Mouse (Mus musculus) midbrain, embryonic 14.5 days (tissue): ENCODE data around the gene Gtpbp8. TPM values are rescaled to one million over a fixed set of nuclear protein-coding genes. Genes with fewer than 3 reads are reported as not detected.

Experiments
- ATAC-seq: fragments of 200-750 bp; cut with Nextera tagmentation; 2 replicates; pipeline ENCODE4 v1.8.0; 2017; ENCODE audit warnings: moderate number of reproducible peaks, moderate library complexity; ENCODE audit not compliant: low FRiP score, low TSS enrichment
- DNase-seq: peaks from one replicate; pipeline ENCODE4 v3.0.0-alpha.2; 2015
- H3K27ac ChIP-seq: fragments of 300-500 bp; sonication (generic); replicated peaks from 2 replicates; pipeline ENCODE4 v1.5.1; 2014; ENCODE audit warnings: mild to moderate bottlenecking, low read depth, low read length, moderate library complexity
- H3K27me3 ChIP-seq: fragments of 300-500 bp; sonication (generic); 2 replicates; pipeline ENCODE4 v1.6.1; 2014; ENCODE audit warnings: low read length, control low read depth, mixed read lengths; ENCODE audit not compliant: control insufficient read depth, insufficient read depth
- H3K36me3 ChIP-seq: fragments of 300-500 bp; sonication (generic); 2 replicates; pipeline ENCODE4 v1.6.1; 2014; ENCODE audit warnings: low read length, control low read depth; ENCODE audit not compliant: control insufficient read depth, insufficient read depth
- H3K4me1 ChIP-seq: fragments of 300-500 bp; sonication (generic); 2 replicates; pipeline ENCODE4 v1.6.1; 2014; ENCODE audit warnings: mild to moderate bottlenecking, antibody characterized with exemption, low read length, control low read depth; ENCODE audit not compliant: control insufficient read depth, insufficient read depth
- H3K4me2 ChIP-seq: fragments of 300-500 bp; sonication (generic); 2 replicates; pipeline ENCODE4 v1.6.1; 2014; ENCODE audit warnings: mild to moderate bottlenecking, low read length, moderate library complexity
- H3K4me3 ChIP-seq: fragments of 300-500 bp; sonication (generic); replicated peaks from 2 replicates; pipeline ENCODE4 v1.5.1; 2014; ENCODE audit warnings: low read depth, low read length
- H3K9ac ChIP-seq: fragments of 300-500 bp; sonication (generic); replicated peaks from 2 replicates; pipeline ENCODE4 v1.6.1; 2014; ENCODE audit warnings: mild to moderate bottlenecking, low read length, moderate library complexity
- H3K9me3 ChIP-seq: fragments of 300-500 bp; sonication (generic); 2 replicates; pipeline ENCODE4 v1.6.1; 2016; ENCODE audit warnings: low read length, control low read depth, mixed read lengths; ENCODE audit not compliant: control insufficient read depth
- WGBS: fragments of 180-500 bp; shearing (Covaris S2); extraction: QIAGEN DNeasy Blood & Tissue Kit; methylation state at CpG from one replicate; pipeline ENCODE4 v1.1.7; 2014; 5-methylcytosine and 5-hydroxymethylcytosine counted together
- polyA plus RNA-seq: library from polyadenylated mRNA; unstranded; fragments of >200 nt; fragmentation: Nextera tagmentation; extraction: Ambion mirVana; gene quantifications from 2 replicates; pipeline ENCODE4 v1.2.1, GENCODE M21; 2014

The Gtpbp8 gene
- polyA plus RNA-seq: 40.6 and 50.5 TPM in 2 replicates

- Histone ChIP-seq H3K4me2 (peak within 1 kb of the TSS; percentile 84), H3K27ac (peak within 1 kb of the TSS; percentile 97), H3K9me3 (no peaks in the 10 kb centered on the region), H3K36me3 (peaks cover 14% of the 10 kb centered on the region), H3K9ac (peak within 1 kb of the TSS; percentile 89), H3K27me3 (no peaks in the 10 kb centered on the region), H3K4me1 (peaks cover 17% of the 10 kb centered on the region; the same call in 1 of the 2 replicates), H3K4me3 (peak within 1 kb of the TSS; percentile 82)
- DNase-seq (peak; percentile 96), ATAC-seq (peak; percentile 95)
- WGBS: 1% methylated on average over 47 of the region's 47 CpGs
Measured at GRCm38 (mm10) chr16:44745866-44746562, at the start of gene Gtpbp8. Gene Gtpbp8 (minus strand): TSS chr16:44746363.

GRCm38 (mm10) chr16:44794416-44794815, 48.3 kb upstream of the Gtpbp8 start:
- H3K4me3 ChIP-seq: no peak overlapping the region
- no peaks in the 10 kb centered on the region for H3K27me3 ChIP-seq
- H3K4me1 ChIP-seq: no peaks in the 10 kb centered on the region
- ATAC-seq: no peak
- H3K9me3 ChIP-seq: no peaks in the 10 kb centered on the region
- no peak overlapping the region for H3K4me2 ChIP-seq
- no peak for DNase-seq
- no peak overlapping the region for H3K27ac ChIP-seq
- no peaks in the 10 kb centered on the region for H3K36me3 ChIP-seq
- H3K9ac ChIP-seq: no peak overlapping the region

- Histone ChIP-seq H3K9ac (no peak overlapping the region), H3K27ac (no peak overlapping the region), H3K4me1 (no peaks in the 10 kb centered on the region), H3K27me3 (no peaks in the 10 kb centered on the region), H3K4me2 (no peak overlapping the region), H3K4me3 (no peak overlapping the region), H3K36me3 (no peaks in the 10 kb centered on the region), H3K9me3 (no peaks in the 10 kb centered on the region)
- ATAC-seq (no peak), DNase-seq (no peak)
- 100% methylated on average over 1 of the region's 1 CpGs for WGBS
Measured at GRCm38 (mm10) chr16:44786934-44787333, 40.8 kb upstream of the Gtpbp8 start.

- no peak for ATAC-seq
- Histone ChIP-seq H3K27ac (no peak overlapping the region), H3K9ac (no peak overlapping the region), H3K4me1 (no peaks in the 10 kb centered on the region), H3K4me2 (no peak overlapping the region), H3K27me3 (no peaks in the 10 kb centered on the region), H3K9me3 (no peaks in the 10 kb centered on the region), H3K4me3 (no peak overlapping the region), H3K36me3 (no peaks in the 10 kb centered on the region)
- no peak for DNase-seq
- WGBS: 67% methylated on average over 4 of the region's 4 CpGs
Measured at GRCm38 (mm10) chr16:44780751-44781150, 34.6 kb upstream of the Gtpbp8 start.

- Histone ChIP-seq H3K4me3 (no peak overlapping the region), H3K4me1 (no peaks in the 10 kb centered on the region), H3K4me2 (no peak overlapping the region), H3K9ac (no peak overlapping the region), H3K27ac (no peak overlapping the region), H3K27me3 (no peaks in the 10 kb centered on the region), H3K36me3 (no peaks in the 10 kb centered on the region), H3K9me3 (no peaks in the 10 kb centered on the region)
- DNase-seq (no peak), ATAC-seq (no peak)
- 97% methylated on average over 5 of the region's 5 CpGs for WGBS
Measured at GRCm38 (mm10) chr16:44779494-44779893, 33.3 kb upstream of the Gtpbp8 start.

- Histone ChIP-seq H3K27me3 (no peaks in the 10 kb centered on the region), H3K9me3 (no peaks in the 10 kb centered on the region), H3K36me3 (no peaks in the 10 kb centered on the region), H3K4me2 (no peak overlapping the region), H3K27ac (no peak overlapping the region), H3K4me1 (no peaks in the 10 kb centered on the region), H3K4me3 (no peak overlapping the region), H3K9ac (no peak overlapping the region)
- DNase-seq (no peak), ATAC-seq (no peak)
- WGBS: 89% methylated on average over 17 of the region's 17 CpGs
Measured at GRCm38 (mm10) chr16:44778538-44779147, 32.5 kb upstream of the Gtpbp8 start.

GRCm38 (mm10) chr16:44774201-44774600, 28.0 kb upstream of the Gtpbp8 start:
- 90% methylated on average over 6 of the region's 6 CpGs for WGBS

GRCm38 (mm10) chr16:44773673-44774072, 27.5 kb upstream of the Gtpbp8 start:
- ATAC-seq (no peak), DNase-seq (no peak)
- H3K4me1 ChIP-seq: no peaks in the 10 kb centered on the region
- H3K27ac ChIP-seq: no peak overlapping the region
- WGBS: 92% methylated on average over 3 of the region's 3 CpGs
- H3K36me3 ChIP-seq: no peaks in the 10 kb centered on the region
- no peaks in the 10 kb centered on the region for H3K9me3 ChIP-seq
- no peaks in the 10 kb centered on the region for H3K27me3 ChIP-seq
- no peak overlapping the region for H3K4me2 ChIP-seq
- no peak overlapping the region for H3K9ac ChIP-seq
- no peak overlapping the region for H3K4me3 ChIP-seq

More at GRCm38 (mm10) chr16:44774201-44774600, 28.0 kb upstream of the Gtpbp8 start:
- H3K36me3 ChIP-seq: no peaks in the 10 kb centered on the region
- DNase-seq (no peak), ATAC-seq (no peak)
- H3K27me3 ChIP-seq: no peaks in the 10 kb centered on the region
- no peak overlapping the region for H3K4me3 ChIP-seq
- no peaks in the 10 kb centered on the region for H3K9me3 ChIP-seq
- H3K9ac ChIP-seq: no peak overlapping the region
- no peak overlapping the region for H3K27ac ChIP-seq
- no peaks in the 10 kb centered on the region for H3K4me1 ChIP-seq
- H3K4me2 ChIP-seq: no peak overlapping the region

GRCm38 (mm10) chr16:44772577-44772976, 26.4 kb upstream of the Gtpbp8 start:
- no peak overlapping the region for H3K4me3 ChIP-seq
- no peaks in the 10 kb centered on the region for H3K4me1 ChIP-seq
- H3K27ac ChIP-seq: no peak overlapping the region
- no peaks in the 10 kb centered on the region for H3K27me3 ChIP-seq
- H3K36me3 ChIP-seq: no peaks in the 10 kb centered on the region
- DNase-seq (no peak), ATAC-seq (no peak)
- 76% methylated on average over 6 of the region's 6 CpGs for WGBS
- H3K4me2 ChIP-seq: no peak overlapping the region
- H3K9ac ChIP-seq: no peak overlapping the region
- no peaks in the 10 kb centered on the region for H3K9me3 ChIP-seq
